Mouse (Mus musculus) CD8-positive naive resting alpha-beta T cell, adult 2 months (primary cell): ENCODE results near the gene Ninj2.
"Not testable (repeated sequence)": the region's sequence is repeated elsewhere in the genome, so short reads cannot be mapped to it uniquely, and the experiment has no call there.

Source experiments
- DNase-seq, 2 experiments: peaks; one replicate each; pipeline ENCODE4 v3.0.0; 2022; ENCODE audit warnings: low read depth in 2 of 2, low spot score in 2 of 2

The Ninj2 gene

GRCm38 (mm10) chr6:120093100-120093499 is at the start of gene Ninj2:
Gene Ninj2, plus strand, starts transcription at chr6:120093350.
- DNase-seq, result no peak

GRCm38 (mm10) chr6:120045406-120045805 is 47.7 kb upstream of the Ninj2 start:
- no peak for DNase-seq

GRCm38 (mm10) chr6:120047705-120048292 is 45.4 kb upstream of the Ninj2 start:
- DNase-seq, result no peak

GRCm38 (mm10) chr6:120054412-120054811 is 38.7 kb upstream of the Ninj2 start:
- no peak for DNase-seq

- DNase-seq, result peak; percentile 21 to 44
Measured at GRCm38 (mm10) chr6:120055666-120056540, 37.2 kb upstream of the Ninj2 start.

- DNase-seq, result no peak
Measured at GRCm38 (mm10) chr6:120062934-120063333, 30.2 kb upstream of the Ninj2 start.

GRCm38 (mm10) chr6:120064627-120065026 is 28.5 kb upstream of the Ninj2 start:
- no peak for DNase-seq

- DNase-seq, result peak; percentile 35 to 47
Measured at GRCm38 (mm10) chr6:120065552-120066177, 27.5 kb upstream of the Ninj2 start.

GRCm38 (mm10) chr6:120069546-120069945 is 23.6 kb upstream of the Ninj2 start:
- no peak for DNase-seq

- DNase-seq, result no peak
Measured at GRCm38 (mm10) chr6:120072630-120073029, 20.5 kb upstream of the Ninj2 start.

- DNase-seq, result peak; percentile 17 to 18
Measured at GRCm38 (mm10) chr6:120076619-120077450, 16.3 kb upstream of the Ninj2 start.

GRCm38 (mm10) chr6:120079547-120079946 is 13.6 kb upstream of the Ninj2 start:
- no peak for DNase-seq

- DNase-seq, result peak; percentile 35 to 53
Measured at GRCm38 (mm10) chr6:120081516-120081915, 11.6 kb upstream of the Ninj2 start.

- peak in 1 of 2 experiments; percentile 26 for DNase-seq
Measured at GRCm38 (mm10) chr6:120082251-120082950, 10.7 kb upstream of the Ninj2 start.

- peak; percentile 64 to 77 for DNase-seq
Measured at GRCm38 (mm10) chr6:120082951-120083411, 10.2 kb upstream of the Ninj2 start.

- DNase-seq, result no peak
Measured at GRCm38 (mm10) chr6:120083442-120083841, 9.7 kb upstream of the Ninj2 start.

GRCm38 (mm10) chr6:120084983-120085382 is 8.2 kb upstream of the Ninj2 start:
- no peak for DNase-seq

GRCm38 (mm10) chr6:120085832-120086231 is 7.3 kb upstream of the Ninj2 start:
- no peak for DNase-seq

GRCm38 (mm10) chr6:120087041-120087440 is 6.1 kb upstream of the Ninj2 start:
- DNase-seq, result not testable (repeated sequence)

GRCm38 (mm10) chr6:120090712-120091248 is 2.4 kb upstream of the Ninj2 start:
- no peak for DNase-seq
